Mouse (Mus musculus): ENCODE measurements at regions not wholly inside any gene's neighbourhood (a gene's known extent, or its start where the extent isn't known, plus 50 kb on each side); places are given as distances from the start of the nearest gene placed in this dataset.
A peak's percentile ranks its signal among the peaks of the same experiment; 100 is the strongest.

DNA sequence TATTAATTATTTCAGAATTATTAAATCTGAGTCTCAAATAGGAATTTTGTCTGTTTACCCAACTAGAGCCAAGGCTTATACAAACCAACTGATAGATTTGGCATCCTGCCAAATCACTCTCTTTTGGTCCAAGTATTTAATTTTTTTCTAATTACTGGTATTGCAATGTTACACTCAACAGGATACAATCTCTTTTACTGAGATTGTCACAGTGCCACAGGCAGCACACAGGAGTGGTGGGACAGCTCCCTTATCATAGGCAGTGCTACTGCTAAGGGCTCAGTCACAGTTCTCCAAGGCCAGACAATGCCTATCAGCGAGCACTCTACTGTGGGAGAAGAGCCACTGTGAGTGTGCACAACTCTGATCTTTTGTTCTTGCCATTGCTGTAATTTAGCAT lies 396.9 kb downstream of the Med10 start:
- Histone ChIP-seq H3K4me3 (ENCODE audit: low read length) (no peak overlapping the region), H3K9me3 (ENCODE audit: low read length) (no peaks in the 10 kb centered on the region), H3K27me3 (ENCODE audit: insufficient read depth, low read length) (no peaks in the 10 kb centered on the region), H3K27ac (no peak overlapping the region), H3K4me2 (ENCODE audit: low read depth, low read length) (no peak overlapping the region), H3K4me1 (ENCODE audit: insufficient read depth, low read length) (no peaks in the 10 kb centered on the region), H3K36me3 (ENCODE audit: insufficient read depth, low read length) (no peaks in the 10 kb centered on the region), H3K9ac (replicated peaks; ENCODE audit: low read length) (no peak overlapping the region)
- no peak for TF ChIP-seq CTCF (IDR thresholded peaks at IDR 0.05; ENCODE audit: low read depth)
- ATAC-seq (no peak), DNase-seq (ENCODE audit: low spot score) (peak; percentile 62)
- 63% methylated on average over 1 of the region's 1 CpGs for WGBS

DNA sequence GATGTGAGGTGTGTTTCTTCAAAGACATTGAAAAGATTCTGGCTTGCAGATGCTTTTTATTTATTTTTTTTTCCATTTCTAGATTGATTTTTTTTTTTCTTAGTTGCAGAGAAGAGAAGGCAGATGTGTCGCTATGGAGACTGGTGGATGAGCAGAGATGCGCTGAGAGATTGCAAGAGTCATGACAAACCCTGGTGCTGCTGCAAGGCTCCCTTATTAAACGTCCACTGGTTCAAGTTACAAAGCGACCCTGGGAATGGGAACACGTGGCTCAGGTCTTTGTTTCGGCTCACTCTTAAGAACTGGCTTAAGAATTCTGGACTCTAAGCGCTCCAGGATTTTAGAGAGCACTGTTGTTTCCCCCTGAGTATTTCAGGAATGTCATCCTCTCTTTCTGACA lies 403.1 kb downstream of the Med10 start:
- ATAC-seq (no peak), DNase-seq (ENCODE audit: low spot score) (peak; percentile 33)
- 34% methylated on average over 7 of the region's 7 CpGs for WGBS

DNA sequence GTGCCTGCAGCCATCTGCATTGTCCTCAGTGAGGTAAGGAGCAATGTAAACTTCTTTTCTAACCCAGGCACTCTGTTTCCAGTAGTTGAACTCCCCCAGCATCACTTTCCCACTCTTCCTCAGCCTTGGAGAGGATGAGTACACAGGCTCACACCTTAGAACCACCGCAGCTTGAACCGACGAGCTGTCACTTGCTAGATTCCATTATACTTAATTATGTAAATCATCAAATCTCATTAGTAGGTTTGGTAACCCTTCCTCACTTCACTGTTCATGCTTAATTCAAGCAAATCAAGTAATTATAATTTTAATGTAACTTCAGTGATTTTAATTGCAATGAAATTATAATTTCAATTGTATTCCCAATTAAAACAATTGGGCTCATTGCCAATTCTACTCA lies 408.0 kb downstream of the Med10 start:
- Histone ChIP-seq H3K9ac (replicated peaks; ENCODE audit: low read length) (no peak overlapping the region), H3K4me2 (ENCODE audit: low read depth, low read length) (no peak overlapping the region), H3K4me3 (ENCODE audit: low read length) (no peak overlapping the region), H3K4me1 (ENCODE audit: insufficient read depth, low read length) (no peaks in the 10 kb centered on the region), H3K9me3 (ENCODE audit: low read length) (no peaks in the 10 kb centered on the region), H3K36me3 (ENCODE audit: insufficient read depth, low read length) (no peaks in the 10 kb centered on the region), H3K27ac (no peak overlapping the region), H3K27me3 (ENCODE audit: insufficient read depth, low read length) (no peaks in the 10 kb centered on the region)
- ATAC-seq = no peak
- no peak for TF ChIP-seq CTCF (IDR thresholded peaks at IDR 0.05; ENCODE audit: low read depth)
- DNase-seq (ENCODE audit: low spot score) = no peak
- 54% methylated on average over 3 of the region's 3 CpGs for WGBS

More for the DNA sequence above, 403.1 kb downstream of the Med10 start:
- H3K9ac ChIP-seq (replicated peaks; ENCODE audit: low read length) = no peak overlapping the region
- TF ChIP-seq CTCF (IDR thresholded peaks at IDR 0.05; ENCODE audit: low read depth) = no peak
- no peak overlapping the region for H3K4me2 ChIP-seq (ENCODE audit: low read depth, low read length)
- H3K9me3 ChIP-seq (ENCODE audit: low read length) = no peaks in the 10 kb centered on the region
- no peaks in the 10 kb centered on the region for H3K27me3 ChIP-seq (ENCODE audit: insufficient read depth, low read length)
- no peaks in the 10 kb centered on the region for H3K4me1 ChIP-seq (ENCODE audit: insufficient read depth, low read length)
- no peaks in the 10 kb centered on the region for H3K36me3 ChIP-seq (ENCODE audit: insufficient read depth, low read length)
- H3K4me3 ChIP-seq (ENCODE audit: low read length) = no peak overlapping the region
- H3K27ac ChIP-seq = no peak overlapping the region

DNA sequence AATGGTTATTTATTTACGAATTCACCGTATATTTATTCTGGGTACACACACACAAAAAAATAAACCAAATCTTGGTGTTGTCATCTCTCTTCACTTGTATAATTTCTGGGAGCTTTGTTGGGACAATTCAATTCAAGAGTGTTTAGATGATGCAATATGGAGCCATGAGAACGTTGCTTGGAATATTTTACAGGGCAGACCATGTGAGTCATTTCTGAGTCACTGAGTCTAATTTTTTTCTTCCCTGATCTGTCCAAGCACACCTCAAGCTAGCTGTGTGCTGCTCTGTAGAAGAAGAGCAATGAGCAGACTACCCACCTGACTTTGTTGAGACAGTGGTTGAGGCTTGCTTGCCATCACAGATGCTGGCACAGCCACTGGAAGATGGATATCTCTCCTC lies 410.8 kb downstream of the Med10 start:
- Histone ChIP-seq H3K9ac (replicated peaks; ENCODE audit: low read length) (no peak overlapping the region), H3K27ac (no peak overlapping the region), H3K4me3 (ENCODE audit: low read length) (no peak overlapping the region), H3K4me2 (ENCODE audit: low read depth, low read length) (no peak overlapping the region), H3K9me3 (ENCODE audit: low read length) (no peaks in the 10 kb centered on the region), H3K4me1 (ENCODE audit: insufficient read depth, low read length) (peaks cover 16% of the 10 kb centered on the region; the same call in 1 of the 2 replicates), H3K36me3 (ENCODE audit: insufficient read depth, low read length) (no peaks in the 10 kb centered on the region), H3K27me3 (ENCODE audit: insufficient read depth, low read length) (no peaks in the 10 kb centered on the region)
- WGBS = 90% methylated on average over 3 of the region's 3 CpGs
- DNase-seq (ENCODE audit: low spot score) (no peak), ATAC-seq (no peak)
- TF ChIP-seq CTCF (IDR thresholded peaks at IDR 0.05; ENCODE audit: low read depth) = no peak

DNA sequence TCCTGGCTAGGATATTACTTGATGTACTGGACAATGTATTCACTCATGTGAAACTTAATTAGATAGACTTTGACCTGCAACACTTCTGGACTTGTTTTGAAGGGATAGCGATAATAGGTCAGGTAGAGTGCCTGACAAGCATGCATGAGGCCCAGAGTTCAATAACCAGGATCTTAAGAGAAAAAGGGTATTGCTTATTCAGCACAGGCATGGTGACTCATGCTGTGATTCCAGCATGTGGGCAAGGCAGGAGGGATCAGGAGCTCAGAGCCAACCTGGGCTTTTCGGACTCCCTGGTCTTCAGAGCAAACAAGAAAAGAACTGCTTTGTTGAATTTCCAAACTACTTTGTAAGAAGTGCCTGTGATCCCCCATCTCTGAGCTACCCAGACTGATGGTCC lies 411.4 kb downstream of the Med10 start:
- 78% methylated on average over 2 of the region's 2 CpGs for WGBS
- H3K9ac ChIP-seq (replicated peaks; ENCODE audit: low read length) = no peak overlapping the region
- no peaks in the 10 kb centered on the region for H3K27me3 ChIP-seq (ENCODE audit: insufficient read depth, low read length)
- DNase-seq (ENCODE audit: low spot score) (no peak), ATAC-seq (no peak)
- H3K4me1 ChIP-seq (ENCODE audit: insufficient read depth, low read length) = peaks cover 16% of the 10 kb centered on the region; the same call in 1 of the 2 replicates
- H3K9me3 ChIP-seq (ENCODE audit: low read length) = no peaks in the 10 kb centered on the region
- no peak overlapping the region for H3K4me2 ChIP-seq (ENCODE audit: low read depth, low read length)
- H3K36me3 ChIP-seq (ENCODE audit: insufficient read depth, low read length) = no peaks in the 10 kb centered on the region
- no peak overlapping the region for H3K27ac ChIP-seq
- TF ChIP-seq CTCF (IDR thresholded peaks at IDR 0.05; ENCODE audit: low read depth) = no peak
- H3K4me3 ChIP-seq (ENCODE audit: low read length) = no peak overlapping the region

DNA sequence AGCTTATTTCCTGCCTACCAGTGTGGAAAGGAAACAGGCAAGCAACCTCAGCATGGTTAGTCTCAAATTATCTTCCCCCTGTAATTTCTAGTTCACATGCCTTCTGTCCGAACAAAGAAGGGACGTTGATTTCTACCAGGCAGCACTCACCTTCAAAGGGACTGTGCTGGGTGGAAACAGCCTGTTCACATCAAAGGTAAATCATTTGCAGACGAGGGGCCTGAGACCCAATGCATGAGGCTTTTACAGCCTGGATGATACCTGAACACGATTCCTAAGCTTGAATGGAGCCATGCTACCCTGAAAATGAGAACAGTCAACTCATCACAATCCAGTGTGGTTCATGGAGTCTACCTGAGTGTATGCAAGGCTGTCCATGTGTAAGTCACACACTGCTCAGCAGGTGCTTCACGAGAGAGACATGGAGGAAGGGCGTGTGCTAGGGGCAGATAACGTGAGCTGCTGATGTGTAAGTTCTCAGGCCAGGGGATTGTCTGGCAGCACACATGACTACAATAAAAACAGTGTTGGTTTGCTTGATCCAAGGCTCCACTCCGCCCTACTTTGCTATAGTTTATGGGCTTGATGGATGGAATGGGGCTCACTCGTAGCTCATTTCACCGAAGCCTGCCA lies 411.9 kb downstream of the Med10 start:
- no peaks in the 10 kb centered on the region for H3K36me3 ChIP-seq (ENCODE audit: insufficient read depth, low read length)
- H3K9me3 ChIP-seq (ENCODE audit: low read length) = no peaks in the 10 kb centered on the region
- no peak for TF ChIP-seq CTCF (IDR thresholded peaks at IDR 0.05; ENCODE audit: low read depth)
- 85% methylated on average over 10 of the region's 10 CpGs for WGBS
- no peak overlapping the region for H3K4me3 ChIP-seq (ENCODE audit: low read length)
- no peaks in the 10 kb centered on the region for H3K27me3 ChIP-seq (ENCODE audit: insufficient read depth, low read length)
- H3K9ac ChIP-seq (replicated peaks; ENCODE audit: low read length) = no peak overlapping the region
- no peak for ATAC-seq
- H3K4me2 ChIP-seq (ENCODE audit: low read depth, low read length) = no peak overlapping the region
- no peak overlapping the region for H3K27ac ChIP-seq
- peaks cover 16% of the 10 kb centered on the region; the same call in 1 of the 2 replicates for H3K4me1 ChIP-seq (ENCODE audit: insufficient read depth, low read length)
- DNase-seq (ENCODE audit: low spot score) = no peak

DNA sequence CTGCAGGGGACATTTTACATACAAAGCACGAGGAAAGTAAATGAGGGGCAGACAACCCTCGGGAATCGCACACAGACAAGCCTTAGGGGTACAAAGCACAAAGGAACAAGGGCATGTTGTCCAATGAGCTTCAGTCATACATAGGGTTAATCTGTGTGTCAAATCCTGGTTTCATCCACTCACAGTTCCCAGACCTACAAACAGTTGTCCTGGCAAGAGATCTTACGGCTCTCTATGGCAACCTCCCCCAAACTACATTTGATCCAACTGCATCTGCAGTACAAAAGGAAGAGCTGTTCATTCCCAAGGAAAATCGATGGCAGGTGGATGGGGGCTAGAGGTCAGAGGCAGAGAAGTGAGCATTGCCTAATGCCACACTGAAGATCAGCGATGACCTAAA lies 413.9 kb downstream of the Med10 start:
- H3K4me1 ChIP-seq (ENCODE audit: insufficient read depth, low read length) = peaks cover 16% of the 10 kb centered on the region; the same call in 1 of the 2 replicates
- peak; percentile 12 for DNase-seq (ENCODE audit: low spot score)
- no peak overlapping the region for H3K4me3 ChIP-seq (ENCODE audit: low read length)
- no peaks in the 10 kb centered on the region for H3K27me3 ChIP-seq (ENCODE audit: insufficient read depth, low read length)
- H3K4me2 ChIP-seq (ENCODE audit: low read depth, low read length) = no peak overlapping the region
- no peak overlapping the region for H3K27ac ChIP-seq
- WGBS = 38% methylated on average over 6 of the region's 6 CpGs
- TF ChIP-seq CTCF (IDR thresholded peaks at IDR 0.05; ENCODE audit: low read depth) = no peak
- peak; percentile 48 for ATAC-seq
- H3K9me3 ChIP-seq (ENCODE audit: low read length) = no peaks in the 10 kb centered on the region
- no peak overlapping the region for H3K9ac ChIP-seq (replicated peaks; ENCODE audit: low read length)
- H3K36me3 ChIP-seq (ENCODE audit: insufficient read depth, low read length) = no peaks in the 10 kb centered on the region
